13 mouse cellular contexts compared by ENCODE assay signal in genomic region chr1:120430171-120430570, GRCm38 (mm10).
"Had no signal": no experiment of that assay in that cellular context is flagged by ENCODE, and none has a peak within 500 bp of the region (broad histone marks: within the 10 kb centered on the region; RNA-seq: fewer than 3 reads in every experiment).

No protein-coding gene starts in this region.

- DNase-seq: kidney, adult 18-20 months; kidney, adult 9 months; kidney, postnatal 14 days; layer of hippocampus, postnatal 36 days; liver, embryonic 13.5 days; lung, embryonic 14.5 days; lung, postnatal 10 days; lung, postnatal 36 days; right cerebral cortex, postnatal 4 days; thymus, adult 2 months; thymus, postnatal 25 days had no signal

- ATAC-seq: intestine, embryonic 16.5 days; midbrain, embryonic 15.5 days had no signal
